Mouse (Mus musculus): ENCODE data around the gene Syap1.

DNA sequence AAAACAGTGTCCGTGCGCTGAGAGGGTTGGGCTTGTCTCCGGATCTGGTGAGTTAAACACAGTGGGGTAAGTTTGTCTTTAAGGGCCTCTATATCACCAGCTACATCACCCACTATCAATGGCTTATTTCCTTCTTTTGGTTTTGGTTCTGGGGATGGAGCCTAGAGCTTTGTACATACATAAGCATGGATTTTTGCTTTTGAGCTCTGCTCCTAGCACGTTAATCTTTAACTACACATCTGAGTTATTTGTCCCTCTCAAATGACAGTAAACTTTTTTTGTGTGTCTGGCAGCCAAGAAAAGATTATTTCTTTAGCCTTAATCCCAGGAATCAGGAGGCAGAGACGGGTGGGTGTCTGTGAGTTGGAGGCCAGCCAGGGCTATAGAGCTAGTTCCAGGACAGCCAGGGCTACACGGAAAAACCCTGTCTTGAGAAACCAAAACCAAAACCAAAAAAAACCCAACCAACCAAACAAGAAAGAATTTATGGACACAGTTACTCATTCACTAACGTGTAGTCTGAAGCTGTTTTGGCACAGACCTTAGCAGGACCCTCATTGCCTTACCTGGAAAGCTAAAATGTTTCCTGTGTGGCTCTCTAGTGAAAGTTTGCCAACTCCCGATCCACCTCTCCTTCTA is 33.4 kb upstream of the Syap1 start:
- TF ChIP-seq POLR2A (IDR thresholded peaks at IDR 0.05; ENCODE audit: control insufficient read depth, extremely low read depth, insufficient read depth, low read length, poor library complexity) (no peak), CTCF (IDR thresholded peaks at IDR 0.05; ENCODE audit: borderline replicate concordance, control insufficient read depth, extremely low read depth, insufficient read depth, low read length, poor library complexity) (no peak)

Data from thymus, adult 2 months (tissue).